10 mouse cellular contexts compared by ENCODE assay signal in the genomic region with DNA sequence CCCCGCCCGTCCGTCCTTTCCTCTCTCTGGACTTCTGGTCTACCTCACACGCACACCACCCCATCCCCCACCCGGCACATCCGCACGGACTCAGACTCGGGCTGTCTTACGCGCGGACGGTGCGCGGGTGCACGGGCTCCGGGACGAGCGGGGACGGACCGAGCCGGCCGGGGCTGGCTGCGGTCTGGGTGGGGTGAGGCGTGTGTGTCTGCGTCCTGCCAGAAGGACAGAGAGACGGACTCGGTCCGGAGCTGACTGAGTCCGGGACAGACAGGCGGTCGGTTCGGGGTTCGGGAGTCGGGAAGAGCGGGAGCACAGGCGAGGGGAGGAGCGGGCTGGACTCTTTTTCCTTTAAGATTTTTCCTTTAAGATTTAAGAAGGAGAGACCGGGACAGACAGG. TPM values are rescaled to one million over a fixed set of nuclear protein-coding genes. Genes with fewer than 3 reads are reported as not detected.
DNase-seq lines count a peak whose midpoint lies in the region; ATAC-seq lines count a peak whose summit lies in the region.
"Not testable (repeated sequence)": the region's sequence is repeated elsewhere in the genome, so short reads cannot be mapped to it uniquely, and the experiment has no call there.
"Had no signal": no experiment of that assay in that cellular context is flagged by ENCODE, and none has a peak within 500 bp of the region (broad histone marks: within the 10 kb centered on the region; RNA-seq: fewer than 3 reads in every experiment).

No protein-coding gene starts in this region.

- H3K9me3 ChIP-seq in limb, embryonic 10.5 days (replicated peaks) = peaks cover 44% of the 10 kb centered on the region

- peak; percentile 54 for DNase-seq in T-cell, adult 2 months (ENCODE audit: low spot score)
- DNase-seq in embryo, embryonic 10.5 days (ENCODE audit: low spot score) = peak; percentile 50
- peak; percentile 27 for DNase-seq in gastrocnemius, postnatal 10 days
- DNase-seq in induced T-regulatory cell, adult 2 months (ENCODE audit: low read depth) = peak; percentile 65
- peak; percentile 85 for DNase-seq in limb, embryonic 10.5 days (ENCODE audit: low spot score)
- peak; percentile 32 to 69 for DNase-seq in right cerebral cortex, postnatal 10 days (ENCODE audit: low spot score in 2 of 2)
- DNase-seq in urinary bladder, postnatal 10 days (ENCODE audit: low spot score) = peak; percentile 28

- not testable (repeated sequence) for H3K4me1 ChIP-seq in limb, embryonic 10.5 days

- WGBS in limb, embryonic 10.5 days = 78% methylated on average over 38 of the region's 38 CpGs

- ATAC-seq in megakaryocyte-erythroid progenitor cell, adult 5-6 weeks (replicated peaks; ENCODE audit: low FRiP score, low TSS enrichment, poor library complexity, severe bottlenecking) = 0 out of 2 replicates have a peak, but pooled peaks have one; percentile 1

- not testable (repeated sequence) for H3K4me3 ChIP-seq in limb, embryonic 10.5 days

- H3K27me3 ChIP-seq in limb, embryonic 10.5 days (ENCODE audit: low read depth, poor library complexity, severe bottlenecking) = not testable (repeated sequence)

- H3K36me3 ChIP-seq in limb, embryonic 10.5 days = peaks cover 61% of the 10 kb centered on the region

- H3K27ac ChIP-seq in limb, embryonic 10.5 days = not testable (repeated sequence)

RNA-seq across cellular contexts. Expression of a gene that starts 13.6 kb away (rescaled TPM):
- not detected for total RNA-seq in gastrocnemius, postnatal 10 days (2021)
- polyA plus RNA-seq in limb, embryonic 10.5 days (2016; fragmentation: Nextera tagmentation; extraction: Ambion mirVana) = not detected in 2 replicates
- total RNA-seq in megakaryocyte-erythroid progenitor cell, adult 5-6 weeks (2014; fragmentation: Nextera tagmentation) = not detected in 2 replicates
- not detected in 2 replicates for total RNA-seq in megakaryocyte-erythroid progenitor cell, adult 5-6 weeks (2017)
- total RNA-seq: heart, adult 8-10 months; left cerebral cortex, postnatal 10 days had no signal

RNA-seq across cellular contexts. Expression of a gene that starts 43.5 kb away (rescaled TPM):
- not detected for total RNA-seq in gastrocnemius, postnatal 10 days (2021)
- polyA plus RNA-seq in limb, embryonic 10.5 days (2016; fragmentation: Nextera tagmentation; extraction: Ambion mirVana) = not detected in 2 replicates
- not detected in 2 replicates for total RNA-seq in megakaryocyte-erythroid progenitor cell, adult 5-6 weeks (2014; fragmentation: Nextera tagmentation)
- not detected in 2 replicates for total RNA-seq in megakaryocyte-erythroid progenitor cell, adult 5-6 weeks (2017)
- total RNA-seq: heart, adult 8-10 months; left cerebral cortex, postnatal 10 days had no signal

Comparison
In these comparisons a context has a peak if more than half of its experiments do, and no peak if none do; other contexts are left out.
1. DNase-seq: peak in every context shown above with its lines; median percentile 85 in limb, embryonic 10.5 days; 65 in induced T-regulatory cell, adult 2 months; 54 in T-cell, adult 2 months; 50 in right cerebral cortex, postnatal 10 days; 50 in embryo, embryonic 10.5 days; 28 in urinary bladder, postnatal 10 days; 27 in gastrocnemius, postnatal 10 days.